Mouse (Mus musculus): ENCODE results near the gene Smagp. TPM values are rescaled to one million over a fixed set of nuclear protein-coding genes. Genes with fewer than 3 reads are reported as not detected.

Smagp gene
- total and polyA plus RNA-seq, 2 experiments from 2014 or later = 19.0 to 27.6 TPM

DNA sequence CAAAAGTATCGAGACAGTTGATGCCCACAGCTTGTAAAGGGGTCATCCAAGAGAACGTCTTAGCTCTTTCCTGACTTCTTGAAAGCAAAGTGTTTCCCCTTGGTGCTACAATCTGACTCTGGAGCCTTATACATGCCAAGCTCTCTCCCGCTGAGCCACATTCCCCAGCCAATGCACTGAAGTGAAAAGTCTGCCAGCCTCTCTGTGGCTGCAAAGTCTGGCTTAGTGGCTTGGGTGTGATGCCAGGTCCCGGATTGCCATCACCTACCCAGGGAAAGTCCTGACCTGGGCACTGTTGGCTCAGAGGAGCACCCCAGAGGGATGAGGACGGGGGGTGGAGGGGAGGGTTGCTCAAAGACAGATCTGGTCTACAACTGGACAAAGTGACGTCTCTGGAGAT, 59.9 kb downstream of the Smagp start:
- ATAC-seq (ENCODE audit: insufficient read depth, low read depth) (no peak), DNase-seq (ENCODE audit: low spot score) (no peak)
- H3K27ac ChIP-seq (ENCODE audit: low read depth) = no peak overlapping the region
- no peaks in the 10 kb centered on the region for H3K27me3 ChIP-seq (ENCODE audit: control insufficient read depth, insufficient read depth, low read length)
- peaks cover 24% of the 10 kb centered on the region for H3K36me3 ChIP-seq (replicated peaks; ENCODE audit: control insufficient read depth, insufficient read depth, low read length)
- no peak overlapping the region for H3K4me2 ChIP-seq (ENCODE audit: low read depth, low read length)
- TF ChIP-seq CTCF (IDR thresholded peaks at IDR 0.05; ENCODE audit: low read depth) (no peak), EP300 (IDR thresholded peaks at IDR 0.05; ENCODE audit: low read depth) (no peak)
- no peaks in the 10 kb centered on the region for H3K9me3 ChIP-seq (replicated peaks; ENCODE audit: control insufficient read depth, low read length)
- H3K9ac ChIP-seq (replicated peaks; ENCODE audit: low read depth, low read length) = no peak overlapping the region
- H3K4me1 ChIP-seq (ENCODE audit: control insufficient read depth, insufficient read depth) = 0 out of 2 replicates have a peak, but pooled peaks cover 5% of the 10 kb centered on the region
- 74% methylated on average over 6 of the region's 6 CpGs for WGBS
- no peak overlapping the region for H3K4me3 ChIP-seq (ENCODE audit: low read depth, low read length)

- ATAC-seq (ENCODE audit: insufficient read depth, low read depth) (no peak), DNase-seq (ENCODE audit: low spot score) (no peak)
- Histone ChIP-seq H3K4me1 (ENCODE audit: control insufficient read depth, insufficient read depth) (0 out of 2 replicates have a peak, but pooled peaks cover 5% of the 10 kb centered on the region), H3K27ac (ENCODE audit: low read depth) (no peak overlapping the region), H3K36me3 (replicated peaks; ENCODE audit: control insufficient read depth, insufficient read depth, low read length) (peaks cover 24% of the 10 kb centered on the region), H3K9ac (replicated peaks; ENCODE audit: low read depth, low read length) (no peak overlapping the region), H3K4me2 (ENCODE audit: low read depth, low read length) (no peak overlapping the region), H3K4me3 (ENCODE audit: low read depth, low read length) (no peak overlapping the region), H3K27me3 (ENCODE audit: control insufficient read depth, insufficient read depth, low read length) (no peaks in the 10 kb centered on the region), H3K9me3 (replicated peaks; ENCODE audit: control insufficient read depth, low read length) (no peaks in the 10 kb centered on the region)
- TF ChIP-seq EP300 (IDR thresholded peaks at IDR 0.05; ENCODE audit: low read depth) (no peak), CTCF (IDR thresholded peaks at IDR 0.05; ENCODE audit: low read depth) (no peak)
- 77% methylated on average over 6 of the region's 6 CpGs for WGBS
Measured at GRCm38 (mm10) chr15:100576392-100576791, 60.3 kb downstream of the Smagp start.

DNA sequence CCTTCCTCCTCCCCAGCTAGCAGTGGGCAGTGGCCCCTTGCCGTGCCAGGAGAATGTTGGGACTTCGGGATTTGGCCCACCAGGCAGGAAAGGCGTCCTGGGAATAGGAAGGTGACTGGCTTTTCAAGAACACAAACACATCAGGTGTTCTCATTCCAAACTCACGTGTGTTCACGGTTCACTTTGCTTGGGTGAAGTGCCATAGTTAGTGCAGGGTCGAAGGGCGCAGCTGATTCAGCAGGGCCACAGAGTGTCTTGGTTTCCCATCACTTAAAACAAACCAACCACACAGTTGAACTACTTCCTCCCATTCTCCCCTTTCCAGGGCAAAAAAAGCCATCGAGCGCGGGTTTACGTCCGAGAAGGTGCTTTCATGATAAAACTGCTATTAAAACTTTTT, 61.4 kb downstream of the Smagp start:
- no peaks in the 10 kb centered on the region for H3K27me3 ChIP-seq (ENCODE audit: control insufficient read depth, insufficient read depth, low read length)
- H3K27ac ChIP-seq (ENCODE audit: low read depth) = no peak overlapping the region
- H3K4me2 ChIP-seq (ENCODE audit: low read depth, low read length) = no peak overlapping the region
- H3K9me3 ChIP-seq (replicated peaks; ENCODE audit: control insufficient read depth, low read length) = no peaks in the 10 kb centered on the region
- TF ChIP-seq CTCF (IDR thresholded peaks at IDR 0.05; ENCODE audit: low read depth) = no peak
- no peak for TF ChIP-seq EP300 (IDR thresholded peaks at IDR 0.05; ENCODE audit: low read depth)
- WGBS = 85% methylated on average over 12 of the region's 12 CpGs
- peaks cover 19% of the 10 kb centered on the region for H3K36me3 ChIP-seq (replicated peaks; ENCODE audit: control insufficient read depth, insufficient read depth, low read length)
- no peak for ATAC-seq (ENCODE audit: insufficient read depth, low read depth)
- H3K4me1 ChIP-seq (ENCODE audit: control insufficient read depth, insufficient read depth) = 0 out of 2 replicates have a peak, but pooled peaks cover 5% of the 10 kb centered on the region
- no peak for DNase-seq (ENCODE audit: low spot score)
- no peak overlapping the region for H3K4me3 ChIP-seq (ENCODE audit: low read depth, low read length)
- H3K9ac ChIP-seq (replicated peaks; ENCODE audit: low read depth, low read length) = no peak overlapping the region

- Histone ChIP-seq H3K9ac (replicated peaks; ENCODE audit: low read depth, low read length) (no peak overlapping the region), H3K27ac (ENCODE audit: low read depth) (peak overlapping the region; percentile 61), H3K36me3 (replicated peaks; ENCODE audit: control insufficient read depth, insufficient read depth, low read length) (peaks cover 11% of the 10 kb centered on the region; the same call in 1 of the 2 replicates), H3K27me3 (ENCODE audit: control insufficient read depth, insufficient read depth, low read length) (no peaks in the 10 kb centered on the region), H3K4me1 (ENCODE audit: control insufficient read depth, insufficient read depth) (0 out of 2 replicates have a peak, but pooled peaks cover 5% of the 10 kb centered on the region), H3K4me3 (ENCODE audit: low read depth, low read length) (no peak overlapping the region), H3K4me2 (ENCODE audit: low read depth, low read length) (no peak overlapping the region; the same call in 1 of the 2 replicates), H3K9me3 (replicated peaks; ENCODE audit: control insufficient read depth, low read length) (no peaks in the 10 kb centered on the region)
- ATAC-seq (ENCODE audit: insufficient read depth, low read depth) (peak; percentile 20; the same call in 1 of the 2 replicates), DNase-seq (ENCODE audit: low spot score) (no peak)
- WGBS = 60% methylated on average over 2 of the region's 2 CpGs
- TF ChIP-seq CTCF (IDR thresholded peaks at IDR 0.05; ENCODE audit: low read depth) (no peak), EP300 (IDR thresholded peaks at IDR 0.05; ENCODE audit: low read depth) (no peak)
Measured at GRCm38 (mm10) chr15:100574378-100574777, 62.4 kb downstream of the Smagp start.

- DNase-seq (ENCODE audit: low spot score) (peak; percentile 41), ATAC-seq (ENCODE audit: insufficient read depth, low read depth) (peak; percentile 81)
- TF ChIP-seq CTCF (IDR thresholded peaks at IDR 0.05; ENCODE audit: low read depth) (no peak), EP300 (IDR thresholded peaks at IDR 0.05; ENCODE audit: low read depth) (no peak)
- Histone ChIP-seq H3K4me1 (ENCODE audit: control insufficient read depth, insufficient read depth) (0 out of 2 replicates have a peak, but pooled peaks cover 5% of the 10 kb centered on the region), H3K36me3 (replicated peaks; ENCODE audit: control insufficient read depth, insufficient read depth, low read length) (peaks cover 11% of the 10 kb centered on the region; the same call in 1 of the 2 replicates), H3K9me3 (replicated peaks; ENCODE audit: control insufficient read depth, low read length) (no peaks in the 10 kb centered on the region), H3K4me3 (ENCODE audit: low read depth, low read length) (no peak overlapping the region), H3K27ac (ENCODE audit: low read depth) (peak overlapping the region; percentile 61), H3K4me2 (ENCODE audit: low read depth, low read length) (no peak overlapping the region; the same call in 1 of the 2 replicates), H3K27me3 (ENCODE audit: control insufficient read depth, insufficient read depth, low read length) (no peaks in the 10 kb centered on the region), H3K9ac (replicated peaks; ENCODE audit: low read depth, low read length) (no peak overlapping the region)
- WGBS = 28% methylated on average over 6 of the region's 6 CpGs
Measured at GRCm38 (mm10) chr15:100573946-100574345, 62.8 kb downstream of the Smagp start.

Small RNA genes lying within 50 kb of the gene (microRNA-seq; reads per million reads assigned to microRNA genes)
- not detected for gene Mir6961

Other genes with a start within 250 kb of the Smagp start
- not detected in 2 replicates for gene Gm5475, start 214.8 kb downstream of the Smagp start, total RNA-seq (2014; rRNA removed; ENCODE audit: low replicate concordance)
- gene Gm5475, start 214.8 kb downstream of the Smagp start, polyA plus RNA-seq (2015; fragmentation: Nextera tagmentation; extraction: Ambion mirVana) = 0.04 TPM in 1 of 2 replicates, not detected in the other
- gene Slc11a2, start 211.9 kb downstream of the Smagp start, total RNA-seq (2014; rRNA removed; ENCODE audit: low replicate concordance) = 18.0 and 66.7 TPM in 2 replicates
- gene Slc11a2, start 211.9 kb downstream of the Smagp start, polyA plus RNA-seq (2015; fragmentation: Nextera tagmentation; extraction: Ambion mirVana) = 12.0 and 13.9 TPM in 2 replicates
- 18.5 and 25.5 TPM in 2 replicates for gene Letmd1, start 167.9 kb downstream of the Smagp start, total RNA-seq (2014; rRNA removed; ENCODE audit: low replicate concordance)
- gene Letmd1, start 167.9 kb downstream of the Smagp start, polyA plus RNA-seq (2015; fragmentation: Nextera tagmentation; extraction: Ambion mirVana) = 7.5 and 7.6 TPM in 2 replicates
- 5.1 and 6.0 TPM in 2 replicates for gene Csrnp2, start 141.5 kb downstream of the Smagp start, total RNA-seq (2014; rRNA removed; ENCODE audit: low replicate concordance)
- 4.6 and 5.0 TPM in 2 replicates for gene Csrnp2, start 141.5 kb downstream of the Smagp start, polyA plus RNA-seq (2015; fragmentation: Nextera tagmentation; extraction: Ambion mirVana)
- gene Tfcp2, start 84.9 kb downstream of the Smagp start, total RNA-seq (2014; rRNA removed; ENCODE audit: low replicate concordance) = 9.9 and 11.0 TPM in 2 replicates
- gene Tfcp2, start 84.9 kb downstream of the Smagp start, polyA plus RNA-seq (2015; fragmentation: Nextera tagmentation; extraction: Ambion mirVana) = 11.2 and 13.9 TPM in 2 replicates
- 6.0 and 18.8 TPM in 2 replicates for gene Pou6f1, start 37.0 kb downstream of the Smagp start, total RNA-seq (2014; rRNA removed; ENCODE audit: low replicate concordance)
- 3.2 and 5.2 TPM in 2 replicates for gene Pou6f1, start 37.0 kb downstream of the Smagp start, polyA plus RNA-seq (2015; fragmentation: Nextera tagmentation; extraction: Ambion mirVana)
- gene Dazap2, start 21.6 kb downstream of the Smagp start, total RNA-seq (2014; rRNA removed; ENCODE audit: low replicate concordance) = 234 and 284 TPM in 2 replicates
- gene Dazap2, start 21.6 kb downstream of the Smagp start, polyA plus RNA-seq (2015; fragmentation: Nextera tagmentation; extraction: Ambion mirVana) = 213 and 214 TPM in 2 replicates
- gene Bin2, start 32.6 kb upstream of the Smagp start, total RNA-seq (2014; rRNA removed; ENCODE audit: low replicate concordance) = 0.42 TPM in 1 of 2 replicates, not detected in the other
- 0.56 and 0.68 TPM in 2 replicates for gene Bin2, start 32.6 kb upstream of the Smagp start, polyA plus RNA-seq (2015; fragmentation: Nextera tagmentation; extraction: Ambion mirVana)
- 0.85 TPM in 1 of 2 replicates, not detected in the other for gene Cela1, start 51.0 kb upstream of the Smagp start, total RNA-seq (2014; rRNA removed; ENCODE audit: low replicate concordance)
- gene Cela1, start 51.0 kb upstream of the Smagp start, polyA plus RNA-seq (2015; fragmentation: Nextera tagmentation; extraction: Ambion mirVana) = 1.6 and 1.8 TPM in 2 replicates
- 0.92 and 2.1 TPM in 2 replicates for gene Galnt6, start 92.4 kb upstream of the Smagp start, total RNA-seq (2014; rRNA removed; ENCODE audit: low replicate concordance)
- gene Galnt6, start 92.4 kb upstream of the Smagp start, polyA plus RNA-seq (2015; fragmentation: Nextera tagmentation; extraction: Ambion mirVana) = 0.43 and 0.46 TPM in 2 replicates
- 0.19 and 0.50 TPM in 2 replicates for gene Slc4a8, start 124.8 kb upstream of the Smagp start, total RNA-seq (2014; rRNA removed; ENCODE audit: low replicate concordance)
- gene Slc4a8, start 124.8 kb upstream of the Smagp start, polyA plus RNA-seq (2015; fragmentation: Nextera tagmentation; extraction: Ambion mirVana) = 0.38 and 0.81 TPM in 2 replicates
- gene Scn8a, start 232.9 kb upstream of the Smagp start, total RNA-seq (2014; rRNA removed; ENCODE audit: low replicate concordance) = not detected in 2 replicates
- 0.11 and 0.16 TPM in 2 replicates for gene Scn8a, start 232.9 kb upstream of the Smagp start, polyA plus RNA-seq (2015; fragmentation: Nextera tagmentation; extraction: Ambion mirVana)

Measured in heart, postnatal 0 days (tissue).